Mouse (Mus musculus): ENCODE data around the gene Ap1g2.

The Ap1g2 gene

GRCm38 (mm10) chr14:55059931-55060330, 46.5 kb downstream of the Ap1g2 start:
- DNase-seq (ENCODE audit: low spot score in 2 of 2), result no peak

GRCm38 (mm10) chr14:55059009-55059408, 47.4 kb downstream of the Ap1g2 start:
- no peak for DNase-seq (ENCODE audit: low spot score in 2 of 2)

GRCm38 (mm10) chr14:55055167-55055834, 51.1 kb downstream of the Ap1g2 start:
- peak; percentile 83 to 86 for DNase-seq (ENCODE audit: low spot score in 2 of 2)

GRCm38 (mm10) chr14:55054191-55054749, 52.1 kb downstream of the Ap1g2 start:
- DNase-seq (ENCODE audit: low spot score in 2 of 2), result no peak

GRCm38 (mm10) chr14:55053708-55054190, 52.6 kb downstream of the Ap1g2 start:
- peak; percentile 79 to 80 for DNase-seq (ENCODE audit: low spot score in 2 of 2)

GRCm38 (mm10) chr14:55053050-55053449, 53.3 kb downstream of the Ap1g2 start:
- no peak for DNase-seq (ENCODE audit: low spot score in 2 of 2)

GRCm38 (mm10) chr14:55052496-55052895, 53.9 kb downstream of the Ap1g2 start:
- peak; percentile 66 to 79 for DNase-seq (ENCODE audit: low spot score in 2 of 2)

Measured in right cerebral cortex, postnatal 36 days (tissue).